Mouse (Mus musculus) kidney, embryonic 15.5 days (tissue): ENCODE measurements around the gene Parp3. TPM values are rescaled to one million over a fixed set of nuclear protein-coding genes. Genes with fewer than 3 reads are reported as not detected.
"Not testable (repeated sequence)": the region's sequence is repeated elsewhere in the genome, so short reads cannot be mapped to it uniquely, and the experiment has no call there.

Experiments
- ATAC-seq: fragments of 200-750 bp; cut with Nextera tagmentation; replicated peaks from 2 replicates; pipeline ENCODE4 v1.8.0; 2017; ENCODE audit warnings: moderate TSS enrichment; ENCODE audit not compliant: low FRiP score
- H3K27ac ChIP-seq: fragments of 300-500 bp; sonication (generic); 2 replicates; pipeline ENCODE4 v1.5.1; 2015; ENCODE audit warnings: mild to moderate bottlenecking, inconsistent platforms
- H3K27me3 ChIP-seq: fragments of 300-500 bp; sonication (generic); 2 replicates; pipeline ENCODE4 v1.6.1; 2015; ENCODE audit warnings: inconsistent platforms
- H3K36me3 ChIP-seq: fragments of 300-500 bp; sonication (generic); 2 replicates; pipeline ENCODE4 v1.6.1; 2015; ENCODE audit warnings: inconsistent platforms
- H3K4me1 ChIP-seq: fragments of 300-500 bp; sonication (generic); 2 replicates; pipeline ENCODE4 v1.6.1; 2015; ENCODE audit warnings: inconsistent platforms
- H3K4me2 ChIP-seq: fragments of 300-500 bp; sonication (generic); 2 replicates; pipeline ENCODE4 v1.6.1; 2015; ENCODE audit warnings: moderate library complexity, mild to moderate bottlenecking, inconsistent platforms
- H3K4me3 ChIP-seq: fragments of 300-500 bp; sonication (generic); replicated peaks from 2 replicates; pipeline ENCODE4 v1.5.1; 2015; ENCODE audit warnings: mild to moderate bottlenecking, inconsistent platforms
- H3K9ac ChIP-seq: fragments of 300-500 bp; sonication (generic); 2 replicates; pipeline ENCODE4 v1.6.1; 2015; ENCODE audit warnings: mild to moderate bottlenecking, inconsistent platforms
- H3K9me3 ChIP-seq: fragments of 300-500 bp; sonication (generic); replicated peaks from 2 replicates; pipeline ENCODE4 v1.6.1; 2016; ENCODE audit warnings: inconsistent platforms
- WGBS: fragments of 180-500 bp; shearing (Covaris S2); methylation state at CpG from one replicate; pipeline ENCODE4 v1.1.7; 2015; ENCODE audit warnings: mixed read lengths; 5-methylcytosine and 5-hydroxymethylcytosine counted together
- polyA plus RNA-seq: library from polyadenylated mRNA; unstranded; fragments of >200 nt; fragmentation: Nextera tagmentation; extraction: Ambion mirVana; gene quantifications from 2 replicates; pipeline ENCODE4 v1.2.1, GENCODE M21; 2015

Parp3 gene
- 2.8 and 4.3 TPM in 2 replicates for polyA plus RNA-seq

DNA sequence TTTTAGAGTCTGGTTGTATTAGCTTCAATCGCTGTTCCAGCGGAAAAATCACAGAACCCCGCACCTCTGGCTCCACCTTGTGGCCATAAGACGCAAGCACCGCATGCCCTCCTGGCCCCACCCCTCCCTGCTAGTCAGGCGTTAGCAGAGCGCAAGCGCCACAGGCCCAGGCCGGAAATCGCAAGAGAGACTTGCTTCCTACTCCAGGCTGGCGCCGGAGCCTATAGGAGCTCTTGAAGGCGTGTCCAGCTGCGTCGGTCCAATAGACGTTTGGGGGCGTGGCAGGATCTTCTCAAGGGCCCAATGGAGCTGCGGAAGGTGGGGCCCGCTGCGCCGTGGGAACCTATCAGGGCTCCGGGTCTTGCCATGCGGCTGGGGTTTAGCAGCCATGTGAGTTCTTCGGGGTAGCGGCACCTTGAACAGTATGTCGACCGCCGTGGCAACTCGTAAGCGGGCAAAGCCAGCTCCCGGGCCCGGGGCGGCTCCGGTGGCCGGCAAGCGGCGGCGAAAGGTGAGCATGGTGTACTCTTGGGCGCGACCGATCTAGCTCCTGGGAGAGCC is at the start of gene Parp3:
Parp3 (minus strand) TSS at position 26 of the 561 bp plus-strand sequence.
- Histone ChIP-seq H3K36me3 (peaks cover 16% of the 10 kb centered on the region), H3K4me1 (peaks cover 53% of the 10 kb centered on the region), H3K9ac (peak within 1 kb of the TSS; percentile 65), H3K27ac (peak within 1 kb of the TSS; percentile 83), H3K27me3 (no peaks in the 10 kb centered on the region), H3K9me3 (no peaks in the 10 kb centered on the region), H3K4me2 (peak within 1 kb of the TSS; percentile 86), H3K4me3 (peak within 1 kb of the TSS; percentile 76)
- ATAC-seq, result peak; percentile 98
- WGBS, result 0% methylated on average over 40 of the region's 41 CpGs

- WGBS, result 76% methylated on average over 8 of the region's 8 CpGs
- Histone ChIP-seq H3K36me3 (no peaks in the 10 kb centered on the region), H3K9ac (no peak overlapping the region), H3K27ac (no peak overlapping the region), H3K4me1 (no peaks in the 10 kb centered on the region), H3K9me3 (no peaks in the 10 kb centered on the region), H3K4me2 (no peak overlapping the region), H3K4me3 (no peak overlapping the region), H3K27me3 (no peaks in the 10 kb centered on the region)
- no peak for ATAC-seq
These were observed 43.2 kb upstream of the Parp3 start for GRCm38 (mm10) chr9:106519909-106520308.

GRCm38 (mm10) chr9:106519433-106519832 is 42.7 kb upstream of the Parp3 start:
- Histone ChIP-seq H3K4me1 (no peaks in the 10 kb centered on the region), H3K36me3 (no peaks in the 10 kb centered on the region), H3K9me3 (no peaks in the 10 kb centered on the region), H3K9ac (no peak overlapping the region), H3K27me3 (no peaks in the 10 kb centered on the region), H3K4me2 (no peak overlapping the region), H3K4me3 (no peak overlapping the region), H3K27ac (no peak overlapping the region)
- ATAC-seq, result no peak
- 76% methylated on average over 2 of the region's 2 CpGs for WGBS

DNA sequence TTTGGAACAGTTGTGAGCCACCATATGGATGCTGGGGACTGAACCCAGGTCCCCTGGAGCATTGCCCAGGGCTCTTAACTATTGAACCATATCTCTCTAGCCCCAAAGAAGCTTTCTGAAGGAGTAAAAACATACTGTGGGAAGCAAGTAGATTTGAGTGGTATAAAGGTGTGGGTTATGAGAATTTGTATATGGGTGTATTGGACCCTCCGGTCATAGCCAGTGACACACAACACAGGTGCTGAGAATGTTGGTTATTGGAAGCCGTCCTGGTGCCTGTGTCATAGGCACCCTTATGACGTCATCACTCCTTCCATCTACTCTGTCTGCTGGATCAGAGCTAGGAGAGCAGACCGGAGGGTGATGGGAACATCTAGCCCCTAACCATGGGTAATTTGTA is 37.5 kb upstream of the Parp3 start, which contains the start of gene Iqcf5:
Iqcf5 (plus strand) TSS at position 301 of the 400 bp plus-strand sequence.
- H3K4me2 ChIP-seq, result no peak within 1 kb of the TSS
- whole genome bisulfite sequencing, result 90% methylated on average over 4 of the region's 4 CpGs
- H3K27me3 ChIP-seq, result no peaks in the 10 kb centered on the region
- ATAC-seq, result no peak
- H3K9me3 ChIP-seq, result no peaks in the 10 kb centered on the region
- no peak within 1 kb of the TSS for H3K4me3 ChIP-seq
- H3K27ac ChIP-seq, result no peak within 1 kb of the TSS
- H3K36me3 ChIP-seq, result no peaks in the 10 kb centered on the region
- no peak within 1 kb of the TSS for H3K9ac ChIP-seq
- H3K4me1 ChIP-seq, result no peaks in the 10 kb centered on the region

- Histone ChIP-seq H3K4me1 (no peaks in the 10 kb centered on the region), H3K36me3 (no peaks in the 10 kb centered on the region), H3K27me3 (no peaks in the 10 kb centered on the region), H3K9me3 (no peaks in the 10 kb centered on the region), H3K9ac (no peak overlapping the region), H3K27ac (no peak overlapping the region), H3K4me2 (no peak overlapping the region), H3K4me3 (no peak overlapping the region)
- ATAC-seq, result no peak
- 70% methylated on average over 6 of the region's 6 CpGs for WGBS
These were observed 36.8 kb upstream of the Parp3 start for GRCm38 (mm10) chr9:106513566-106513965.

DNA sequence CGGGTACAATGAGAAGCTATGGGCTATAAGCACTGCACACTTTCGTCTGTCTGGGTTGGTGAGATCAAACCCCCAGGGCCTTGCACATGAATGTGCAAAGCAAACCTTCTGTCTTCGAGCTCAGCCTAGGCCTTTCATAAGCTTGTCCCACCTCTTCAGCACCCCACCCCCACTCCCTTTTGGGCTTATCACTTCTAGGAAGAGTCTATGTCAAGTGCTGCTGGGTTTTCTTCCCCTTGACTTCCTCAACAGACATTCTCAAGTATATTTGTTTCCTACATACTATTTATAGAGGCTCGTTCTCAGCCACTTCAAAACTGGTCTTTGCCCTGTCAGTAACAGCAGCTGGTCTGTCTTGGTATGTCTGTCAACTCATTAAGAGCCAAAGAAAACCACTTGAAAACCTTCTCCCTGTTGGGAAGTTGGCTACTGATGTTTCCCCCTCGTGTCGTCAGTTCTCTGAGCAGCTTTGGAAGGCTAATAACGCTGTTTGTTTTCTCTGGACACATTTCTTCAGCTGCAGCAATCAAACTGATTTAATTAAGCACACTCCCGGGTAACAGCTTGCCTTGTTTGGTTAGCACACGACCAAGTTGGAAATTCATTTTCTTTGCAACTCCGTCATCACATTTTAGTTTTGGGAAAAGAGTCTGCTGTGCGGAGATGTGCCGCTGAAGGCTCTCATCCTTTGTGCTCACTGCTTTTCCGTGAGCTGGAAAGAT is 36.1 kb upstream of the Parp3 start:
- no peak for ATAC-seq
- H3K4me2 ChIP-seq, result no peak overlapping the region
- no peak overlapping the region for H3K27ac ChIP-seq
- H3K4me3 ChIP-seq, result no peak overlapping the region
- no peaks in the 10 kb centered on the region for H3K36me3 ChIP-seq
- WGBS, result 55% methylated on average over 13 of the region's 13 CpGs
- no peaks in the 10 kb centered on the region for H3K9me3 ChIP-seq
- H3K9ac ChIP-seq, result no peak overlapping the region
- no peaks in the 10 kb centered on the region for H3K4me1 ChIP-seq
- H3K27me3 ChIP-seq, result no peaks in the 10 kb centered on the region

DNA sequence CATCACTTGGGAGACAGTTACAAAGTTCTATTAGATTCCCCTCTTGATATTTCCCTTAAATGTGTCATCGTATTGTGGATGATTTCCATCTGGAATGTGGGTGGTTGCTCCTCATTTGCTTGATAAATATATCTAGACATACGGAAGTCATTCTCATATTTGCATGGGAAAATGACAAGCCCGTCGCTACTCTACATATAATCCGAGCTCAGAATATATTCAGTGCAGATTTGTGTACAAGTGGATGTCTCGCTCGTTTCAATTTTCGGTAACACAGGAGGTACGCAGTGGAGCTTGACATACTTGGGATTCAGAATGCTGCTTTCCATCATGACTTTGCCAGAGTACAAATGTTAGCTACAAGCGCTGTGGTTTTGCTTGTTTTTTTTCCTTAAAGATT is 32.6 kb upstream of the Parp3 start:
- Histone ChIP-seq H3K9me3 (no peaks in the 10 kb centered on the region), H3K36me3 (no peaks in the 10 kb centered on the region), H3K4me1 (no peaks in the 10 kb centered on the region), H3K27ac (no peak overlapping the region), H3K9ac (no peak overlapping the region), H3K27me3 (no peaks in the 10 kb centered on the region), H3K4me3 (no peak overlapping the region), H3K4me2 (no peak overlapping the region)
- 88% methylated on average over 10 of the region's 10 CpGs for WGBS
- ATAC-seq, result no peak

GRCm38 (mm10) chr9:106504246-106504645 is 27.5 kb upstream of the Parp3 start:
- Histone ChIP-seq H3K4me1 (no peaks in the 10 kb centered on the region), H3K27ac (no peak overlapping the region), H3K9me3 (no peaks in the 10 kb centered on the region), H3K4me2 (no peak overlapping the region), H3K27me3 (no peaks in the 10 kb centered on the region), H3K4me3 (no peak overlapping the region), H3K9ac (no peak overlapping the region), H3K36me3 (no peaks in the 10 kb centered on the region)
- no peak for ATAC-seq
- WGBS, result 72% methylated on average over 6 of the region's 6 CpGs

DNA sequence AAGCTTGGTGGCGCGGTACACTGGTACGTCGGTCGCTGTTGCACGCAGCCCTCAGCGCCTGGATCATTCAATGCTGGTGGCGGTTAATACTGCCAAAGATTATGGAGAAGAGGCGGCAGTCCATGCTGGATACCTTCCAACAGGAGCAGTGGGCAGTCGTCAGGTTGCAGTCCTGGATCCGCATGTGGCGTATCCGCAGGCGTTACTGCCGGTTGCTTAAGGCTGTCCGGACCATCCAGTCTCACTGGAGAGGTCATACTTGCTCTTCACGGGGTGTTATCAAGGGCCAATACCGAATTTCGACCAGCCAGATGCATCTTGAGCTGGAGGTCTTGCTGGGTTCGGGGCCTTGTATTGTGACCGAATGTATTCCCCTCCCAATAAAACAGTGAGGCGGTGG is 25.1 kb upstream of the Parp3 start:
- Histone ChIP-seq H3K4me3 (no peak overlapping the region), H3K9ac (no peak overlapping the region)
- 90% methylated on average over 22 of the region's 22 CpGs for WGBS

DNA sequence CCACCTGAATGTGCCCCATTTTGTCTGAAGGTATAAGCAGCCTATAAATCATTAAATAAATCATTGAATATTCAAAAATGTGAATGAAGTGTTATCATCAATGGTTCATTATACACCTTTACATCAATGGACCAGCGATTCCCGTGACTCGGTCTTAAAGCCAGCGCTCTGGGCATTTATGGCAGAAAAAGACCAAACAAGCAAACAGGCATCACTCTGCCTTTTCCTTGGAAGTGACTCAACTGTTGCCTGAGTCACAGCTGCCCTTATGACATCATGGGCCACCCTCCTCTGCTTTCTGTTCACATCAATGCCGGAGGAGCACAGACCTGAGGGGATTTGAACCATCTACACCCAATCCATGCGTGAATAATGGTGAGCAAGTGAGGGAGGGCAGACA is 22.9 kb upstream of the Parp3 start, which contains the start of gene Iqcf1:
Iqcf1 (plus strand) TSS at position 301 of the 400 bp plus-strand sequence.
- no peaks in the 10 kb centered on the region for H3K9me3 ChIP-seq
- H3K27me3 ChIP-seq, result no peaks in the 10 kb centered on the region
- H3K4me2 ChIP-seq, result no peak within 1 kb of the TSS
- WGBS, result 93% methylated on average over 6 of the region's 6 CpGs
- ATAC-seq, result no peak
- no peak within 1 kb of the TSS for H3K9ac ChIP-seq
- H3K4me3 ChIP-seq, result no peak within 1 kb of the TSS
- H3K4me1 ChIP-seq, result no peaks in the 10 kb centered on the region
- no peaks in the 10 kb centered on the region for H3K36me3 ChIP-seq
- H3K27ac ChIP-seq, result no peak within 1 kb of the TSS

More for the DNA sequence above, 25.1 kb upstream of the Parp3 start:
- ATAC-seq, result no peak
- Histone ChIP-seq H3K36me3 (no peaks in the 10 kb centered on the region), H3K4me1 (no peaks in the 10 kb centered on the region), H3K27ac (no peak overlapping the region), H3K4me2 (no peak overlapping the region), H3K27me3 (no peaks in the 10 kb centered on the region), H3K9me3 (no peaks in the 10 kb centered on the region)

DNA sequence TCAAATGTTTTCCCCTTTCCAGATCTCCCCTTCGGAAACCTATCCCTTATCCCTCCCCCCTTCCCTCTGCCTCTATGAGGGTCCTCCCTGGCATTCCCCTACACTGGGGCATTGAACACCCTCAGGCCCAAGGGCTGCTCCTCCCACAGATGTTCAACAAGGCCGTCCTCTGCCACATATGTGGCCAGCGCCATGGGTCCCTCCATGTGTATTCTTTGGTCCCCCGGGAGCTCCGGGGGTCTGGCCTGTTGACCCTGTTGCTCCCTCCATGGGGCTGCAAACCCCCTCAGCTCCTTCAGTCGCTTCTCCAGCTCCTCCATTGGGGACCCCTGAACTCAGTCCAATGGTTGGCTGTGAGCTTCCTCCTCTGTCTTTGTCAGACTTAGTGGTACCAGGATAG is 10.9 kb upstream of the Parp3 start:
- not testable (repeated sequence) for H3K4me2 ChIP-seq

DNA sequence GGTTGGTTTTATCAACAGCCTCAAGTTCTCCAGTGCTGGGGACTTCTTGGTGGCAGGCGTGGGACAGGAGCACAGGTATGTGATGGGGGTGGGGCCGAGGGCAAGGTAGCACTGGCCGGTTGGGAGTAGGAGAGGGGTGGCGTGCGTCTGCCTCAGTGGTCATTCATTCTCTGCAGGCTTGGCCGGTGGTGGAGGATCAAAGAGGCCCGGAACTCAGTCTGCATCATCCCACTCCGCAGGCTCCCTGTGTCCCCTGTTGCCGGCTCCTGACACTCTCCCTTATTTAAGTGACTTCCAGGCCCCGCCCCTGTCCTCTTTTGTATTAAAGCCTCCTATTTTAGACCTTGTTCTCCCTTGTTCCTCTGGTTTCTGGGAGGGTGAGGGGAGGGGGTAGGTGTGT is 8.3 kb upstream of the Parp3 start:
- Histone ChIP-seq H3K36me3 (peaks cover 62% of the 10 kb centered on the region), H3K4me1 (no peaks in the 10 kb centered on the region), H3K9me3 (no peaks in the 10 kb centered on the region), H3K4me2 (no peak overlapping the region), H3K27me3 (no peaks in the 10 kb centered on the region), H3K4me3 (no peak overlapping the region), H3K27ac (no peak overlapping the region), H3K9ac (no peak overlapping the region)
- 87% methylated on average over 10 of the region's 10 CpGs for WGBS
- ATAC-seq, result no peak

More for the DNA sequence above, 10.9 kb upstream of the Parp3 start:
- H3K9ac ChIP-seq, ATAC-seq, H3K9me3 ChIP-seq, H3K4me1 ChIP-seq, H3K27me3 ChIP-seq, H3K27ac ChIP-seq, H3K4me3 ChIP-seq: not testable (repeated sequence)
- WGBS, result 85% methylated on average over 6 of the region's 6 CpGs
- peaks cover 40% of the 10 kb centered on the region for H3K36me3 ChIP-seq
